Mouse (Mus musculus): ENCODE data around the gene Tkt. TPM values are rescaled to one million over a fixed set of nuclear protein-coding genes. Genes with fewer than 3 reads are reported as not detected.
A peak's percentile ranks its signal among the peaks of the same experiment; 100 is the strongest.

Tkt gene
- polyA plus RNA-seq, 1 experiment from 2014 or later: 246 TPM

- DNase-seq (ENCODE audit: low spot score): no peak
Observed at GRCm38 (mm10) chr14:30618746-30619275, 70.7 kb downstream of the Tkt start.

GRCm38 (mm10) chr14:30619982-30620578 is 71.9 kb downstream of the Tkt start:
- DNase-seq (ENCODE audit: low spot score): no peak

DNA sequence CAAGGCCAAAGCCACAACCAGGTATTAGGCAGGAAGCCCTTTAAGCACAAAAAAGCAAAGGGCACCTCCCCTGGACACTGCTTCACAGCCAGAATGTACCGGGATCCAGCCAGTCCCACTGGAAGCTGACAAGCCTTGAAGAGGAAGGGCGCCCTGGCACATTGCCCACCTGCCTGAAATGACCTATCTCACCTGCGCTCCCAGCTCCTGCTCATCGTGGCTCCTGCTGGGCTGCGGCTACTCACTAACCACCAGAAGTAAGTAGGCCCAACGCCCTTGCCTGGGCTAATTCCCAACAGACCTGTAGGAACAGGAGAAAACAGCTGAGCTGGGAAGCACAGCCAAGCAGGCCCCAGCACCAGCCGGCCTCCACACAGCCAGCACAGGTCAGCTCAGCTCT is 74.0 kb downstream of the Tkt start:
- no peak for DNase-seq (ENCODE audit: low spot score)

DNA sequence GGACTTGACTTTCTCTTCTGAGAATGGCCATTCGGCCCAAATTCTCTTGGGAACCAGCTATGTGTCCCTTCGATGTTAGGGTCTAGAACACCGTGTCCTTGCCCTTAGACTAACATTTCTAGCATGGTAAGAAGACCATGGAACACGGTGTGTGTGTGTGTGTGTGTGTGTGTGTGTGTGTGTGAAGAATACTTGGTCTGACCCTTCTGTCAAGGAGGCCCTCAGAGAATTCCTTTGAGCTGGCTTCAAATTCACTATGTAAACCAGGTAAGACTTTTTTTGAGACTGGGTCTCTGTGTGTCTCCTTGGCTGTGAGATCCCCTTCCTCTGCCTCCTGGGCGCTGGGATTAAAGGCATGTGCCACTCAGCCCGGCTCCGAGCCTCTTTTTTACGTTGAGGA is 74.4 kb downstream of the Tkt start:
- DNase-seq (ENCODE audit: low spot score): no peak

Small RNA genes within 50 kb of the gene (microRNA-seq; reads per million reads assigned to microRNA genes)
- 5.4 reads per million, percentile 7 among the genes with 10 or more reads in this experiment for gene Mir3076 (ENCODE audit: borderline number of aligned reads)

Other genes starting within 250 kb of the Tkt start
- gene Dcp1a, start 68.8 kb upstream of the Tkt start, polyA plus RNA-seq (2015; fragmentation: Nextera tagmentation; extraction: Ambion mirVana): 17.4 and 17.7 TPM in 2 replicates
- 1.1 and 1.9 TPM in 2 replicates for gene Cacna1d, start 56.9 kb upstream of the Tkt start, polyA plus RNA-seq (2015; fragmentation: Nextera tagmentation; extraction: Ambion mirVana)
- 57.4 and 63.7 TPM in 2 replicates for gene Prkcd, start 77.9 kb downstream of the Tkt start, polyA plus RNA-seq (2015; fragmentation: Nextera tagmentation; extraction: Ambion mirVana)
- 10.5 and 12.0 TPM in 2 replicates for gene Rft1, start 106.0 kb downstream of the Tkt start, polyA plus RNA-seq (2015; fragmentation: Nextera tagmentation; extraction: Ambion mirVana)
- gene Sfmbt1, start 166.5 kb downstream of the Tkt start, polyA plus RNA-seq (2015; fragmentation: Nextera tagmentation; extraction: Ambion mirVana): 18.0 and 18.4 TPM in 2 replicates

Data from thymus, postnatal 0 days (tissue).